Mouse (Mus musculus): ENCODE data around the gene Aldh1a1.

DNA sequence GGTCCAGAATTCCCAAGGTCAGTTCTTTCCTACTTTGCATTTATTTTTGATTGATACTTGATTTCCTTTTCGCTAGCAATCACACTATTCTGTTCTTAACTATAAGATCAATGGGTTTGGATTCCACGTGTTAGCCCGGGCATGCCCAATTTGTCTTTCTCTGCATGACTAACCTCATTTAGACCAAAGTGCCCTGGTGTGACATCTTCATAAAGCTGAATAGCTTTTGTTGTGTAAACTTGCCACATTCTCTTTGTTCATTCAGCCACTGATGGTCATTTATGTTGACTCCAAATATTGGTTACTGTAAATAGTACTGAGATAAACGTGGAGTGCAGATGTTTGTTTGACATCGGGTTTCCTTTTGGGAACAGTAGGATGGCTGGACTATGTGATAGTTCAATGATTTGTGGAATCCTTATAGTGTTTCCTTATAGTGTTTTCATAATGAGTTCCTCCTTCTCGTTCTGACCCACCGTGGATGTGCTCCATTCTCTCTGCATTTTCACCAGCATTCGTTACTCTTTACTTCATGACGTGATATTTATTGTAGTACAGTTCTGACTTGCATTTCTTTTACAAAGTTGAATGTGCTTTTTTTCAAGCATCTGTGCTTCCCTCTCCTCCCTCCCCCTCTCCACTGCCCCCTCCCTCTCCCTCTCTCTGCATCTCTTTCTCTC is 14.6 kb downstream of the Aldh1a1 start:
- no peak for TF ChIP-seq POLR2A (IDR thresholded peaks at IDR 0.05; ENCODE audit: borderline replicate concordance, control insufficient read depth, low read depth, low read length)
- TF ChIP-seq CTCF (IDR thresholded peaks at IDR 0.05; ENCODE audit: control insufficient read depth, insufficient read depth, low read length), result no peak
